Mouse (Mus musculus) gastrocnemius, postnatal 25 days (tissue): Measurements from ENCODE around the gene Olfr154. TPM values are rescaled to one million over a fixed set of nuclear protein-coding genes. Genes with fewer than 3 reads are reported as not detected.
"Not testable (repeated sequence)": the region's sequence is repeated elsewhere in the genome, so short reads cannot be mapped to it uniquely, and the experiment has no call there.

Experiments
- DNase-seq: peaks from one replicate; pipeline ENCODE4 v3.0.0; 2022
- long read RNA-seq, 2 experiments: library from polyadenylated mRNA; stranded (forward); transcript quantifications; one replicate each; pipeline ENCODE4 v2.0.0; 2021
- total RNA-seq, 2 experiments: library from RNA; stranded (reverse); gene quantifications; 1 replicate in 1 of 2; 2 replicates in 1 of 2; pipeline ENCODE4 v1.2.3; 2021

Gene Olfr154
- not detected for total RNA-seq
- long read RNA-seq, experiment 1 = 0 reads
- long read RNA-seq, experiment 2 = 0 reads

DNA sequence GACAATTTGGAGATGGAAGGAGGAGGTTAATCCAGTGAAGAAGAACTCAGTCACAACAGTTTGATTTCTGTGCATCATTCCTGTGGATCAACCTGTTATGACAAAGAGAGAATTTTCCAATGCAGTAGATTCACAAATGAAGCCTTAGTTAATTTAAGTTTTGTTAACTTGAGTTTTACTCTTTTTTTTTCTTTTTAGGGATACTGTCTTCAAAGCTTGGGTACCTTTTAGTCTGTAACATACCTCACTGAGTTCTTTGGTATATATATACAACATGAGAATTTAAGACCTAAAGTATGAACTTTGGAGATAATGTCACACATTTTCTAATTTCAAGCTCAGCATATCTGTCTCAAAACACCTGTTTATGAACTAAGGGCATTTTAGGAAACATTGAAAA is at the start of gene Olfr154:
Olfr154 (minus strand) TSS at position 101 of the 400 bp plus-strand sequence.
- DNase-seq = not testable (repeated sequence)

DNA sequence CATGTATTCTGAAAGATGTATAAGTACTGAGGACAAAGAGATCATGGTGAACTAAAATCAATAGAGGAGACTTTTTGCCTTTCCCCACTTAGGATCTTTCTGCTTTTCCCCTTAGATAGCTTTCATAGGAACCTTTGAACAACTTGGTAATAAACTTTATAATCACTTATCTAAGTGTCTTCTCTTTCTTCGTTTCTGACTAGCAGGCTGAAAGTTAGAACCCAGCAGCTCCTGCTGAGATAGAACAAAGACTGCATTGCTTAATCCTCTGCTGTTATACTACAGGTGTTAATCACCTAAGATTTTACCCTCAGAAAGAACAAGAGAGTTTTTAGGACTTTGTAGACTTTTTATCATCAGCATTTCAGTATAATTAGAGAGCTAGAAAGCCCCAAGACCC is 46.9 kb upstream of the Olfr154 start:
- no peak for DNase-seq

DNA sequence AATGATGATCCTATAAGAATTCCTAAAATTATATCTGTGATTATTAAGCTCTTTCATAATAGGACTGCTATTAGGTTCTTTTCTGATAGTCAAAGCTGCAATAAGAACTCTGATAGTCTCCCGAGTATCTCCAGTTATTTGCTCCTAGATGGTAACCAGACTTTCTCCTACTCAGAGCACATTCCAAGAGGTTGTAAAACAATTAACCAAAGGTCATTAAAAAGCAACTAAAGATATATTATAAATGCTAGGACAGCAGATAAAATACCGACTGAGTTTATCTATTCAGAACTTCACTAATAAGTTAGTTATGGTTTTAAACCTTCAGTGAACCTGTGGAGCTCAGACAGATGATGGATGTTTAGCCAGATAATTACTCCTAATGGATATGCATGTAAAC is 46.4 kb upstream of the Olfr154 start:
- DNase-seq = not testable (repeated sequence)

DNA sequence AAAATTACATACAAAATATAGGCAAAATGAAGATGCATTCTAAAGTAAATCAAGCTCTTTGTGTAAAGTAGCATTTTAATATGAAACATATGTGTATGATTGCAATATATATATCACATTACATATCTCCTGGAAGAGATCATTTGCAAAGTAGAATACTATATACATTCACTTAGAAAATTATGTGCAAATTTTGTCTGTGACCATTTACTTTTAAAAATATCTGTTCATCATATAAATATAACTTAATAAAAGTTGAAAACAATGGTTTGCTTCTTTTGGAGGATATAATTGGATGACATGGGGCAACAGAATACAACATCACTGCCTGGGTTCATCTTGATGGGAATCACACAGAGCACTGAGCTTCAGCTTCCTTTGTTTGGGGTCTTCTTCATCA is 24.9 kb upstream of the Olfr154 start, which contains the start of gene Olfr1008:
Olfr1008 (plus strand) TSS at position 301 of the 400 bp plus-strand sequence.
- DNase-seq = no peak

DNA sequence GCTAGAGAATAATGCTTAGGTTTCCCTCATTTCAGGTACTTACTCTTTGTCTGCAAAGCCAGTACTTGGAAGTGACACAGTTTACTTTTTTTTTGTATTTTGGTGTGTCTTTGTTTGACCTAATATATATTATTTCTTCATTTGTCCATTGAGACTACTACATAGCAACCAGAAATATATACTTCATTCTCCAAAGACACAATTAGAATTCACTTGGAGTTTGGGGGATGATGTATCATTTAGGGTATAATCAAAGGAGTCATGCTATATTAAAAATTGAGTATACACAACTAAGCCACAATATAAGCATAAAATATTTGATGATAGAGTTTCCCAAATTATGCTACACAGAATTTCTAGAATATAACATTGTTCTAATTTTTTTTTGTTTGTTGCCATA is 14.4 kb upstream of the Olfr154 start, which contains the start of gene Olfr1006:
Olfr1006 (minus strand) TSS at position 101 of the 400 bp plus-strand sequence.
- DNase-seq = no peak

DNA sequence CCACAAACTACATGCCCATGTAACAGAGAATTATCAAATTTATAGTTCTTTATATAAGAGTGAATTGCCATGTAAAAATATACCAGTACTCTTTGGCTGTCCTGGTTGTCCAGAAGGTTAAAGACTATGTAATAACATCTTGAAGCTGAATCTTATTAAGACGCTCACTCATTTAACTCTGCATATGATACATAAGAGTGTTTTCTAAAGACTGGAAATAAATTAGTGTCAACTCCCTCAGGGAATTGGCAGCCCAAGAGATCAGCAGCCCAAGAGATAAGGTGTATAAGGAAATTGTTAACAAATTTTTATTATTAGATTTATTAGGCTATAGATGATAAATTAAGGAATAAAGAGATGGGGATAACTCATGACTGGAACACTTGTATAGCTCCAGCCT is 13.7 kb downstream of the Olfr154 start, which contains the start of gene Olfr1002:
Olfr1002 (minus strand) TSS at position 101 of the 400 bp plus-strand sequence.
- DNase-seq = no peak

Other genes starting within 250 kb of the Olfr154 start
- gene Olfr993, start 249.6 kb downstream of the Olfr154 start, total RNA-seq = not detected
- gene Olfr994, start 228.0 kb downstream of the Olfr154 start, total RNA-seq = not detected
- gene Olfr995, start 220.8 kb downstream of the Olfr154 start, total RNA-seq = not detected
- gene 4833423E24Rik, start 145.4 kb downstream of the Olfr154 start, total RNA-seq = not detected
- not detected for gene Olfr996, start 85.2 kb downstream of the Olfr154 start, total RNA-seq
- not detected for gene Olfr998, start 75.5 kb downstream of the Olfr154 start, total RNA-seq
- gene Olfr1000, start 52.6 kb downstream of the Olfr154 start, total RNA-seq = not detected
- gene Olfr1002, start 13.8 kb downstream of the Olfr154 start, total RNA-seq = not detected
- not detected for gene Olfr1006, start 14.3 kb upstream of the Olfr154 start, total RNA-seq
- gene Olfr1008, start 25.0 kb upstream of the Olfr154 start, total RNA-seq = not detected
- gene Olfr1009, start 51.0 kb upstream of the Olfr154 start, total RNA-seq = not detected
- gene Olfr1012, start 98.3 kb upstream of the Olfr154 start, total RNA-seq = not detected
- not detected for gene Olfr1013, start 102.6 kb upstream of the Olfr154 start, total RNA-seq
- not detected for gene Olfr1014, start 108.3 kb upstream of the Olfr154 start, total RNA-seq
- not detected for gene Olfr1015, start 117.6 kb upstream of the Olfr154 start, total RNA-seq
- not detected for gene Olfr1016, start 138.1 kb upstream of the Olfr154 start, total RNA-seq
- not detected for gene Olfr1018, start 154.0 kb upstream of the Olfr154 start, total RNA-seq
- gene Olfr1019, start 181.0 kb upstream of the Olfr154 start, total RNA-seq = not detected
- not detected for gene Olfr1020, start 182.6 kb upstream of the Olfr154 start, total RNA-seq
- not detected for gene Olfr1022, start 204.1 kb upstream of the Olfr154 start, total RNA-seq
- gene Olfr1023, start 221.2 kb upstream of the Olfr154 start, total RNA-seq = not detected
- gene Olfr1024, start 240.6 kb upstream of the Olfr154 start, total RNA-seq = not detected